In genomic region chr5:148550393-148550792, GRCm38 (mm10) we compare ENCODE assay signal across 8 mouse cellular contexts. TPM values are rescaled to one million over a fixed set of nuclear protein-coding genes. Genes with fewer than 3 reads are reported as not detected.
A peak's percentile ranks its signal among the peaks of the same experiment; 100 is the strongest.
DNase-seq lines count a peak whose midpoint lies in the region; ATAC-seq and TF ChIP-seq lines count a peak whose summit lies in the region.

No protein-coding gene starts in this region.

- peak overlapping the region; percentile 85 for H3K4me2 ChIP-seq in forebrain, embryonic 14.5 days (ENCODE audit: low read length)
- H3K4me2 ChIP-seq in lung, postnatal 0 days (replicated peaks; ENCODE audit: low read depth, low read length), result peak overlapping the region; percentile 61

- H3K27ac ChIP-seq in left cerebral cortex, adult 2 months, result peak overlapping the region; percentile 88
- H3K27ac ChIP-seq in forebrain, embryonic 14.5 days (ENCODE audit: low read depth, low read length), result no peak overlapping the region
- H3K27ac ChIP-seq in lung, postnatal 0 days (ENCODE audit: low read length), result peak overlapping the region; percentile 54

- no peaks in the 10 kb centered on the region for H3K9me3 ChIP-seq in forebrain, embryonic 14.5 days (replicated peaks; ENCODE audit: control insufficient read depth, low read length)
- H3K9me3 ChIP-seq in lung, postnatal 0 days (ENCODE audit: low read length), result no peaks in the 10 kb centered on the region

- H3K9ac ChIP-seq in forebrain, embryonic 14.5 days (ENCODE audit: low read length), result peak overlapping the region; percentile 84
- H3K9ac ChIP-seq in lung, postnatal 0 days (replicated peaks; ENCODE audit: low read depth), result peak overlapping the region; percentile 95

- no peaks in the 10 kb centered on the region for H3K27me3 ChIP-seq in forebrain, embryonic 14.5 days (replicated peaks; ENCODE audit: control insufficient read depth, insufficient read depth, low read length)
- H3K27me3 ChIP-seq in lung, postnatal 0 days (replicated peaks; ENCODE audit: insufficient read depth, low read length), result no peaks in the 10 kb centered on the region
- no peaks in the 10 kb centered on the region for H3K27me3 ChIP-seq in splenic B cell, adult 2 months (ENCODE audit: control insufficient read depth, insufficient read depth, low read length, poor library complexity, severe bottlenecking)

- ATAC-seq in forebrain, embryonic 14.5 days, result no peak
- ATAC-seq in lung, postnatal 0 days, result no peak

- H3K36me3 ChIP-seq in forebrain, embryonic 14.5 days (ENCODE audit: control insufficient read depth, insufficient read depth, low read length), result no peaks in the 10 kb centered on the region
- H3K36me3 ChIP-seq in lung, postnatal 0 days (ENCODE audit: insufficient read depth, low read length), result no peaks in the 10 kb centered on the region
- no peaks in the 10 kb centered on the region for H3K36me3 ChIP-seq in splenic B cell, adult 2 months (ENCODE audit: control insufficient read depth, insufficient read depth, low read length, poor library complexity, severe bottlenecking)

- intact Hi-C loops in left cerebral cortex, adult 2 months (cut with DNase I), result loop anchor here (2.0 to 5.0 kb wide), 4 partner anchors 42 to 502 kb away; no protein-coding TSS in a partner anchor
- intact Hi-C loops in left cerebral cortex, postnatal 4 days (cut with DNase I), result loop anchor here (5.0 kb wide), 1 partner anchor 242 kb away; no protein-coding TSS in a partner anchor

- no peak for TF ChIP-seq CTCF in left cerebral cortex, adult 2 months (IDR thresholded peaks at IDR 0.05)
- no peak for TF ChIP-seq CTCF in lung, postnatal 0 days (IDR thresholded peaks at IDR 0.05)

- H3K4me3 ChIP-seq in left cerebral cortex, adult 2 months, result peak overlapping the region; percentile 86
- peak overlapping the region; percentile 69 for H3K4me3 ChIP-seq in forebrain, embryonic 14.5 days (ENCODE audit: low read depth, low read length)
- peak overlapping the region; percentile 81 for H3K4me3 ChIP-seq in lung, postnatal 0 days (ENCODE audit: low read depth, low read length)

- DNase-seq in left cerebral cortex, adult 2 months (ENCODE audit: extremely low spot score in 1 of 2, low spot score in 2 of 2), result peak; percentile 32 to 41
- no peak for DNase-seq in left cerebral cortex, postnatal 4 days
- DNase-seq in ZHBTc4 (ENCODE audit: low read depth, low spot score), result peak; percentile 77
- DNase-seq in forebrain, embryonic 14.5 days (ENCODE audit: low spot score), result peak; percentile 52
- peak; percentile 37 for DNase-seq in kidney, adult 18-20 months
- DNase-seq in lung, postnatal 0 days (ENCODE audit: low spot score), result peak; percentile 48
- peak; percentile 55 for DNase-seq in splenic B cell, adult 2 months (ENCODE audit: low read depth, low spot score)
- no peak for DNase-seq in urinary bladder, postnatal 4 days (ENCODE audit: low spot score in 2 of 2)

- under 1% methylated on average over 6 of the region's 6 CpGs for WGBS in forebrain, embryonic 14.5 days
- WGBS in lung, postnatal 0 days, result 2% methylated on average over 6 of the region's 6 CpGs

- peaks cover 37% of the 10 kb centered on the region for H3K4me1 ChIP-seq in forebrain, embryonic 14.5 days (ENCODE audit: control insufficient read depth, insufficient read depth, low read length)
- peaks cover 15% of the 10 kb centered on the region; the same call in 1 of the 2 replicates for H3K4me1 ChIP-seq in lung, postnatal 0 days (ENCODE audit: insufficient read depth, low read depth, low read length)

- TF ChIP-seq EP300 in lung, postnatal 0 days (IDR thresholded peaks at IDR 0.05), result no peak

RNA-seq across cellular contexts. Expression of gene Ubl3, which starts 2.2 kb away (rescaled TPM):
- 100 to 1,000 TPM; 234 to 252 TPM for total RNA-seq in left cerebral cortex, adult 2 months (2021)
- 10 to 100 TPM; 88.4 to 91.0 TPM for total RNA-seq in left cerebral cortex, postnatal 4 days (2021)
- 76.2 and 88.9 TPM in 2 replicates for polyA plus RNA-seq in forebrain, embryonic 14.5 days (2014; fragmentation: Nextera tagmentation; extraction: Ambion mirVana)
- 161 and 165 TPM in 2 replicates for polyA plus RNA-seq in lung, postnatal 0 days (2015; fragmentation: Nextera tagmentation; extraction: Ambion mirVana)

Comparison
In these comparisons a context has a peak if more than half of its experiments do, and no peak if none do; other contexts are left out.
1. DNase-seq: peak in left cerebral cortex, adult 2 months (2 of 2), ZHBTc4 (single experiment), forebrain, embryonic 14.5 days (single experiment), kidney, adult 18-20 months (single experiment), lung, postnatal 0 days (single experiment) and splenic B cell, adult 2 months (single experiment); none in left cerebral cortex, postnatal 4 days (single experiment) and urinary bladder, postnatal 4 days (0 of 2).
2. Peak in every context shown above with its lines, with median percentiles within 50 percentile points of each other: H3K4me3 ChIP-seq.